Mouse (Mus musculus) CD4-positive helper T cell, adult 2 months (primary cell): ENCODE measurements around the gene Medag.

Experiments
- DNase-seq: peaks from one replicate; pipeline ENCODE4 v3.0.0-alpha.2; 2012; ENCODE audit warnings: low read depth, missing footprints, low spot score

The Medag gene

GRCm38 (mm10) chr5:149411509-149412193 is at the start of gene Medag:
Gene Medag (plus strand): TSS chr5:149411749.
- DNase-seq = no peak

- DNase-seq = no peak
These were observed 48.9 kb upstream of the Medag start for GRCm38 (mm10) chr5:149362626-149363025.

GRCm38 (mm10) chr5:149363903-149364755 is 47.4 kb upstream of the Medag start:
- DNase-seq = no peak

- no peak for DNase-seq
These were observed 44.5 kb upstream of the Medag start for GRCm38 (mm10) chr5:149367011-149367410.

- peak; percentile 56 for DNase-seq
These were observed 43.7 kb upstream of the Medag start for GRCm38 (mm10) chr5:149367544-149368466.

GRCm38 (mm10) chr5:149368575-149369312 is 42.8 kb upstream of the Medag start:
- no peak for DNase-seq

- DNase-seq = no peak
These were observed 42.0 kb upstream of the Medag start for GRCm38 (mm10) chr5:149369373-149370035.

- DNase-seq = no peak
These were observed 39.5 kb upstream of the Medag start for GRCm38 (mm10) chr5:149372018-149372417.

- DNase-seq = no peak
These were observed 38.3 kb upstream of the Medag start for GRCm38 (mm10) chr5:149373224-149373623.

GRCm38 (mm10) chr5:149374026-149374425 is 37.5 kb upstream of the Medag start:
- no peak for DNase-seq

GRCm38 (mm10) chr5:149375074-149375888 is 36.3 kb upstream of the Medag start:
- no peak for DNase-seq

GRCm38 (mm10) chr5:149375889-149376212 is 35.7 kb upstream of the Medag start:
- peak; percentile 71 for DNase-seq

- no peak for DNase-seq
These were observed 35.2 kb upstream of the Medag start for GRCm38 (mm10) chr5:149376367-149376766.

GRCm38 (mm10) chr5:149377253-149377652 is 34.3 kb upstream of the Medag start:
- no peak for DNase-seq

GRCm38 (mm10) chr5:149378566-149378965 is 33.0 kb upstream of the Medag start:
- DNase-seq = no peak

- no peak for DNase-seq
These were observed 32.3 kb upstream of the Medag start for GRCm38 (mm10) chr5:149379131-149379784.

GRCm38 (mm10) chr5:149379861-149380260 is 31.7 kb upstream of the Medag start:
- DNase-seq = no peak

GRCm38 (mm10) chr5:149380388-149380916 is 31.1 kb upstream of the Medag start:
- DNase-seq = no peak

- DNase-seq = no peak
These were observed 29.6 kb upstream of the Medag start for GRCm38 (mm10) chr5:149381948-149382347.
